ENCODE assay signal across 9 mouse cellular contexts in genomic region chr16:27468731-27469130, GRCm38 (mm10).
DNase-seq lines count a peak whose midpoint lies in the region; ATAC-seq and TF ChIP-seq lines count a peak whose summit lies in the region.
"Had no signal": no experiment of that assay in that cellular context is flagged by ENCODE, and none has a peak within 500 bp of the region (broad histone marks: within the 10 kb centered on the region; RNA-seq: fewer than 3 reads in every experiment).

No protein-coding gene starts in this region.

- peak; percentile 56; the same call in 1 of the 2 replicates for ATAC-seq in forebrain, embryonic 11.5 days (replicated peaks; ENCODE audit: low FRiP score)
- ATAC-seq in liver, postnatal 0 days, result no peak

- H3K36me3 ChIP-seq in forebrain, embryonic 11.5 days (ENCODE audit: control insufficient read depth, insufficient read depth, low read length), result no peaks in the 10 kb centered on the region
- H3K36me3 ChIP-seq in forebrain, embryonic 10.5 days (replicated peaks), result no peaks in the 10 kb centered on the region
- H3K36me3 ChIP-seq in spleen, adult 2 months (ENCODE audit: control insufficient read depth, insufficient read depth, low read length), result no peaks in the 10 kb centered on the region
- H3K36me3 ChIP-seq in liver, postnatal 0 days (replicated peaks; ENCODE audit: insufficient read depth, low read length), result no peaks in the 10 kb centered on the region
- H3K36me3 ChIP-seq: stomach, embryonic 15.5 days had no signal

- no peak overlapping the region for H3K27ac ChIP-seq in forebrain, embryonic 11.5 days (ENCODE audit: low read depth, low read length)
- no peak overlapping the region for H3K27ac ChIP-seq in forebrain, embryonic 10.5 days
- no peak overlapping the region for H3K27ac ChIP-seq in spleen, adult 2 months (ENCODE audit: insufficient read depth, low read length)
- H3K27ac ChIP-seq in liver, postnatal 0 days (ENCODE audit: low read depth), result no peak overlapping the region
- H3K27ac ChIP-seq: stomach, embryonic 15.5 days had no signal

- peak; percentile 44; the same call in 1 of the 2 replicates for TF ChIP-seq CTCF in spleen, adult 2 months (IDR thresholded peaks at IDR 0.05; ENCODE audit: extremely low read depth, insufficient read depth, insufficient read length, insufficient replicate concordance)
- TF ChIP-seq CTCF in liver, postnatal 0 days (IDR thresholded peaks at IDR 0.05; ENCODE audit: low read depth), result peak; percentile 77

- WGBS in forebrain, embryonic 11.5 days, result 24% methylated on average over 5 of the region's 5 CpGs
- 24% methylated on average over 5 of the region's 5 CpGs for WGBS in forebrain, embryonic 10.5 days
- 34% methylated on average over 5 of the region's 5 CpGs for WGBS in spleen, adult 2 months
- WGBS in liver, postnatal 0 days (ENCODE audit: insufficient replicate concordance), result 21% methylated on average over 5 of the region's 5 CpGs

- TF ChIP-seq EP300 in liver, postnatal 0 days (IDR thresholded peaks at IDR 0.05; ENCODE audit: low read depth), result no peak

- no peaks in the 10 kb centered on the region for H3K9me3 ChIP-seq in forebrain, embryonic 11.5 days (ENCODE audit: control insufficient read depth, low read length)
- no peaks in the 10 kb centered on the region for H3K9me3 ChIP-seq in forebrain, embryonic 10.5 days
- no peaks in the 10 kb centered on the region for H3K9me3 ChIP-seq in liver, postnatal 0 days (ENCODE audit: low read length)
- H3K9me3 ChIP-seq: stomach, embryonic 15.5 days had no signal

- H3K4me1 ChIP-seq in forebrain, embryonic 11.5 days (replicated peaks; ENCODE audit: control insufficient read depth, insufficient read depth, low read length), result no peaks in the 10 kb centered on the region
- H3K4me1 ChIP-seq in forebrain, embryonic 10.5 days, result no peaks in the 10 kb centered on the region
- no peaks in the 10 kb centered on the region for H3K4me1 ChIP-seq in spleen, adult 2 months (ENCODE audit: control insufficient read depth, insufficient read depth, insufficient read length)
- H3K4me1 ChIP-seq in liver, postnatal 0 days (ENCODE audit: insufficient read depth), result no peaks in the 10 kb centered on the region
- H3K4me1 ChIP-seq: stomach, embryonic 15.5 days had no signal

- TF ChIP-seq POLR2A in spleen, adult 2 months (IDR thresholded peaks at IDR 0.05; ENCODE audit: low read depth, low read length), result no peak

- no peak overlapping the region for H3K4me2 ChIP-seq in forebrain, embryonic 11.5 days (ENCODE audit: low read depth, low read length, severe bottlenecking)
- no peak overlapping the region for H3K4me2 ChIP-seq in liver, postnatal 0 days (ENCODE audit: low read depth, low read length)
- H3K4me2 ChIP-seq: stomach, embryonic 15.5 days had no signal

- no peak overlapping the region for H3K4me3 ChIP-seq in forebrain, embryonic 11.5 days (ENCODE audit: low read depth, low read length)
- H3K4me3 ChIP-seq in forebrain, embryonic 10.5 days, result no peak overlapping the region
- no peak overlapping the region for H3K4me3 ChIP-seq in spleen, adult 2 months (ENCODE audit: extremely low read depth, insufficient read depth, insufficient read length)
- H3K4me3 ChIP-seq in liver, postnatal 0 days (ENCODE audit: low read depth, low read length), result no peak overlapping the region
- H3K4me3 ChIP-seq: stomach, embryonic 15.5 days had no signal

- no peak overlapping the region for H3K9ac ChIP-seq in forebrain, embryonic 11.5 days (ENCODE audit: low read length)
- no peak overlapping the region for H3K9ac ChIP-seq in liver, postnatal 0 days (replicated peaks)
- H3K9ac ChIP-seq: stomach, embryonic 15.5 days had no signal

- DNase-seq in forebrain, embryonic 11.5 days (ENCODE audit: low spot score), result peak; percentile 65
- no peak for DNase-seq in forebrain, embryonic 10.5 days (ENCODE audit: extremely low spot score, low spot score)
- no peak for DNase-seq in spleen, adult 2 months (ENCODE audit: low read depth in 1 of 2, low spot score in 2 of 2)
- no peak for DNase-seq in spleen, postnatal 36 days (ENCODE audit: low spot score in 2 of 2)
- peak; percentile 23 for DNase-seq in cerebellum, adult 8-10 months
- DNase-seq in frontal cortex, postnatal 36 days (ENCODE audit: low spot score in 2 of 2), result peak; percentile 18 to 23
- peak; percentile 46 for DNase-seq in liver, postnatal 0 days
- peak; percentile 27 for DNase-seq in right cerebral cortex, postnatal 14 days

- H3K27me3 ChIP-seq in forebrain, embryonic 11.5 days (ENCODE audit: control insufficient read depth, insufficient read depth, low read length), result no peaks in the 10 kb centered on the region
- no peaks in the 10 kb centered on the region for H3K27me3 ChIP-seq in forebrain, embryonic 10.5 days (ENCODE audit: poor library complexity, severe bottlenecking)
- H3K27me3 ChIP-seq in spleen, adult 2 months (ENCODE audit: control insufficient read depth, insufficient read depth, low read length), result no peaks in the 10 kb centered on the region
- no peaks in the 10 kb centered on the region for H3K27me3 ChIP-seq in liver, postnatal 0 days (ENCODE audit: insufficient read depth, low read length)
- H3K27me3 ChIP-seq: stomach, embryonic 15.5 days had no signal

Comparison
In these comparisons a context has a peak if more than half of its experiments do, and no peak if none do; other contexts are left out.
1. DNase-seq: peak in forebrain, embryonic 11.5 days (single experiment), cerebellum, adult 8-10 months (single experiment), frontal cortex, postnatal 36 days (2 of 2), liver, postnatal 0 days (single experiment) and right cerebral cortex, postnatal 14 days (single experiment); none in forebrain, embryonic 10.5 days (single experiment), spleen, adult 2 months (0 of 2) and spleen, postnatal 36 days (0 of 2).